Mouse (Mus musculus): Measurements from ENCODE around the gene Washc4. TPM values are rescaled to one million over a fixed set of nuclear protein-coding genes. Genes with fewer than 3 reads are reported as not detected.

Gene Washc4
- polyA plus RNA-seq, 1 experiment from 2014 or later, result 14.8 TPM

- no peak overlapping the region for H3K27ac ChIP-seq
- H3K4me2 ChIP-seq, result no peak overlapping the region
- no peak for ATAC-seq
- H3K36me3 ChIP-seq, result peaks cover 57% of the 10 kb centered on the region
- H3K27me3 ChIP-seq (replicated peaks), result no peaks in the 10 kb centered on the region
- no peak overlapping the region for H3K9ac ChIP-seq
- 87% methylated on average over 8 of the region's 8 CpGs for WGBS (ENCODE audit: insufficient replicate concordance)
- H3K4me3 ChIP-seq, result no peak overlapping the region
- no peaks in the 10 kb centered on the region for H3K9me3 ChIP-seq (replicated peaks)
- no peaks in the 10 kb centered on the region for H3K4me1 ChIP-seq
These were observed 62.2 kb downstream of the Washc4 start for GRCm38 (mm10) chr10:83605637-83606183.

- ATAC-seq, result no peak
- H3K27ac ChIP-seq, result no peak overlapping the region
- H3K9me3 ChIP-seq (replicated peaks), result no peaks in the 10 kb centered on the region
- peaks cover 58% of the 10 kb centered on the region for H3K36me3 ChIP-seq
- no peaks in the 10 kb centered on the region for H3K4me1 ChIP-seq
- 82% methylated on average over 3 of the region's 3 CpGs for WGBS (ENCODE audit: insufficient replicate concordance)
- no peaks in the 10 kb centered on the region for H3K27me3 ChIP-seq (replicated peaks)
- H3K4me2 ChIP-seq, result no peak overlapping the region
- no peak overlapping the region for H3K4me3 ChIP-seq
- no peak overlapping the region for H3K9ac ChIP-seq
These were observed 63.6 kb downstream of the Washc4 start for GRCm38 (mm10) chr10:83607111-83607510.

GRCm38 (mm10) chr10:83608596-83608995 lies 65.0 kb downstream of the Washc4 start:
- Histone ChIP-seq H3K4me3 (no peak overlapping the region), H3K27ac (no peak overlapping the region), H3K36me3 (peaks cover 59% of the 10 kb centered on the region), H3K9ac (no peak overlapping the region), H3K9me3 (replicated peaks) (no peaks in the 10 kb centered on the region), H3K27me3 (replicated peaks) (no peaks in the 10 kb centered on the region), H3K4me2 (no peak overlapping the region), H3K4me1 (no peaks in the 10 kb centered on the region)
- no peak for ATAC-seq
- WGBS (ENCODE audit: insufficient replicate concordance), result 84% methylated on average over 8 of the region's 8 CpGs

- Histone ChIP-seq H3K9ac (no peak overlapping the region), H3K4me3 (no peak overlapping the region), H3K27me3 (replicated peaks) (no peaks in the 10 kb centered on the region), H3K4me1 (no peaks in the 10 kb centered on the region), H3K27ac (no peak overlapping the region), H3K36me3 (peaks cover 53% of the 10 kb centered on the region), H3K9me3 (replicated peaks) (no peaks in the 10 kb centered on the region), H3K4me2 (no peak overlapping the region)
- ATAC-seq, result no peak
- 81% methylated on average over 7 of the region's 7 CpGs for WGBS (ENCODE audit: insufficient replicate concordance)
These were observed 67.0 kb downstream of the Washc4 start for GRCm38 (mm10) chr10:83610518-83610917.

- no peak for ATAC-seq
- Histone ChIP-seq H3K27ac (no peak overlapping the region), H3K4me3 (no peak overlapping the region), H3K27me3 (replicated peaks) (no peaks in the 10 kb centered on the region), H3K9me3 (replicated peaks) (no peaks in the 10 kb centered on the region), H3K36me3 (peaks cover 48% of the 10 kb centered on the region), H3K4me2 (no peak overlapping the region), H3K4me1 (no peaks in the 10 kb centered on the region), H3K9ac (no peak overlapping the region)
- WGBS (ENCODE audit: insufficient replicate concordance), result 83% methylated on average over 5 of the region's 5 CpGs
These were observed 68.3 kb downstream of the Washc4 start for GRCm38 (mm10) chr10:83611863-83612262.

- H3K4me2 ChIP-seq, result no peak overlapping the region
- no peaks in the 10 kb centered on the region for H3K9me3 ChIP-seq (replicated peaks)
- ATAC-seq, result no peak
- 81% methylated on average over 14 of the region's 14 CpGs for WGBS (ENCODE audit: insufficient replicate concordance)
- H3K4me1 ChIP-seq, result no peaks in the 10 kb centered on the region
- H3K9ac ChIP-seq, result no peak overlapping the region
- no peak overlapping the region for H3K27ac ChIP-seq
- peaks cover 40% of the 10 kb centered on the region for H3K36me3 ChIP-seq
- H3K27me3 ChIP-seq (replicated peaks), result no peaks in the 10 kb centered on the region
- H3K4me3 ChIP-seq, result no peak overlapping the region
These were observed 69.2 kb downstream of the Washc4 start for GRCm38 (mm10) chr10:83612648-83613215.

- 58% methylated on average over 10 of the region's 10 CpGs for WGBS (ENCODE audit: insufficient replicate concordance)
These were observed 73.8 kb downstream of the Washc4 start for GRCm38 (mm10) chr10:83617366-83617765.

GRCm38 (mm10) chr10:83618819-83619440 lies 75.4 kb downstream of the Washc4 start:
- H3K9me3 ChIP-seq (replicated peaks), result no peaks in the 10 kb centered on the region
- 76% methylated on average over 12 of the region's 12 CpGs for WGBS (ENCODE audit: insufficient replicate concordance)
- peaks cover 31% of the 10 kb centered on the region for H3K36me3 ChIP-seq
- no peak overlapping the region for H3K4me2 ChIP-seq
- no peak overlapping the region for H3K9ac ChIP-seq
- H3K4me1 ChIP-seq, result no peaks in the 10 kb centered on the region
- H3K4me3 ChIP-seq, result no peak overlapping the region
- H3K27me3 ChIP-seq (replicated peaks), result no peaks in the 10 kb centered on the region
- ATAC-seq, result no peak
- H3K27ac ChIP-seq, result no peak overlapping the region

More at GRCm38 (mm10) chr10:83617366-83617765, 73.8 kb downstream of the Washc4 start:
- Histone ChIP-seq H3K27ac (no peak overlapping the region), H3K4me2 (no peak overlapping the region), H3K27me3 (replicated peaks) (no peaks in the 10 kb centered on the region), H3K4me1 (no peaks in the 10 kb centered on the region), H3K36me3 (peaks cover 42% of the 10 kb centered on the region), H3K9ac (no peak overlapping the region), H3K9me3 (replicated peaks) (no peaks in the 10 kb centered on the region), H3K4me3 (no peak overlapping the region)
- ATAC-seq, result no peak

- Histone ChIP-seq H3K9me3 (replicated peaks) (no peaks in the 10 kb centered on the region), H3K9ac (no peak overlapping the region), H3K4me3 (no peak overlapping the region), H3K27me3 (replicated peaks) (no peaks in the 10 kb centered on the region), H3K36me3 (peaks cover 30% of the 10 kb centered on the region), H3K4me2 (no peak overlapping the region), H3K27ac (no peak overlapping the region), H3K4me1 (no peaks in the 10 kb centered on the region)
- ATAC-seq, result no peak
- 84% methylated on average over 24 of the region's 24 CpGs for WGBS (ENCODE audit: insufficient replicate concordance)
These were observed 77.0 kb downstream of the Washc4 start for GRCm38 (mm10) chr10:83620350-83621055.

GRCm38 (mm10) chr10:83624065-83624464 lies 80.5 kb downstream of the Washc4 start:
- no peak overlapping the region for H3K4me2 ChIP-seq
- H3K9ac ChIP-seq, result no peak overlapping the region
- ATAC-seq, result no peak
- H3K27me3 ChIP-seq (replicated peaks), result no peaks in the 10 kb centered on the region
- peaks cover 33% of the 10 kb centered on the region for H3K36me3 ChIP-seq
- no peak overlapping the region for H3K27ac ChIP-seq
- no peak overlapping the region for H3K4me3 ChIP-seq
- no peaks in the 10 kb centered on the region for H3K4me1 ChIP-seq
- 82% methylated on average over 8 of the region's 8 CpGs for WGBS (ENCODE audit: insufficient replicate concordance)
- H3K9me3 ChIP-seq (replicated peaks), result no peaks in the 10 kb centered on the region

- H3K9me3 ChIP-seq (replicated peaks), result no peaks in the 10 kb centered on the region
- H3K36me3 ChIP-seq, result peaks cover 38% of the 10 kb centered on the region
- H3K27me3 ChIP-seq (replicated peaks), result no peaks in the 10 kb centered on the region
- H3K9ac ChIP-seq, result no peak overlapping the region
- H3K27ac ChIP-seq, result no peak overlapping the region
- H3K4me2 ChIP-seq, result no peak overlapping the region
- no peak for ATAC-seq
- WGBS (ENCODE audit: insufficient replicate concordance), result 75% methylated on average over 12 of the region's 12 CpGs
- H3K4me3 ChIP-seq, result no peak overlapping the region
- H3K4me1 ChIP-seq, result no peaks in the 10 kb centered on the region
These were observed 81.3 kb downstream of the Washc4 start for GRCm38 (mm10) chr10:83624841-83625240.

GRCm38 (mm10) chr10:83627113-83627687 lies 83.6 kb downstream of the Washc4 start:
- no peak overlapping the region for H3K9ac ChIP-seq
- H3K27me3 ChIP-seq (replicated peaks), result no peaks in the 10 kb centered on the region
- no peak overlapping the region for H3K4me2 ChIP-seq
- no peaks in the 10 kb centered on the region for H3K9me3 ChIP-seq (replicated peaks)
- WGBS (ENCODE audit: insufficient replicate concordance), result 84% methylated on average over 9 of the region's 9 CpGs
- no peak for ATAC-seq
- no peak overlapping the region for H3K4me3 ChIP-seq
- no peak overlapping the region for H3K27ac ChIP-seq
- H3K4me1 ChIP-seq, result no peaks in the 10 kb centered on the region
- peaks cover 27% of the 10 kb centered on the region for H3K36me3 ChIP-seq

Measured in liver, embryonic 12.5 days (tissue).